ENCODE assay signal across 8 mouse cellular contexts in genomic region chr4:120667045-120667501, GRCm38 (mm10). TPM values are rescaled to one million over a fixed set of nuclear protein-coding genes. Genes with fewer than 3 reads are reported as not detected.
A peak's percentile ranks its signal among the peaks of the same experiment; 100 is the strongest.
DNase-seq lines count a peak whose midpoint lies in the region; ATAC-seq lines count a peak whose summit lies in the region.

No protein-coding gene starts in this region.

- peak overlapping the region; percentile 51 for H3K4me3 ChIP-seq in hindbrain, embryonic 12.5 days

- H3K27ac ChIP-seq in hindbrain, embryonic 12.5 days, result no peak overlapping the region

- peak; percentile 43 for DNase-seq in T-cell, adult 2 months (ENCODE audit: low spot score)
- peak; percentile 65 for DNase-seq in cerebellum, adult 9-10 months
- peak; percentile 16 to 31 for DNase-seq in frontal cortex, postnatal 10 days (ENCODE audit: low spot score in 2 of 2)
- DNase-seq in left cerebral cortex, postnatal 36 days (ENCODE audit: low spot score in 2 of 2), result peak; percentile 58 to 65
- DNase-seq in right cerebral cortex, postnatal 14 days, result peak; percentile 40
- DNase-seq in urinary bladder, postnatal 14 days (ENCODE audit: low spot score), result peak; percentile 70

- ATAC-seq in hindbrain, embryonic 12.5 days (ENCODE audit: low FRiP score), result peak; percentile 53
- ATAC-seq in megakaryocyte progenitor cell, adult 5-6 weeks (replicated peaks; ENCODE audit: poor library complexity), result peak; percentile 23

- H3K36me3 ChIP-seq in hindbrain, embryonic 12.5 days, result no peaks in the 10 kb centered on the region

- H3K9ac ChIP-seq in hindbrain, embryonic 12.5 days, result peak overlapping the region; percentile 52

- peak overlapping the region; percentile 95 for H3K4me2 ChIP-seq in hindbrain, embryonic 12.5 days (replicated peaks)

- peaks cover 49% of the 10 kb centered on the region for H3K27me3 ChIP-seq in hindbrain, embryonic 12.5 days

- WGBS in hindbrain, embryonic 12.5 days, result under 1% methylated on average over 50 of the region's 50 CpGs

- intact Hi-C loops in left cerebral cortex, postnatal 36 days (cut with DNase I), result loop anchor here (5.0 kb wide), 1 partner anchor 75 kb away; no protein-coding TSS in a partner anchor

- H3K4me1 ChIP-seq in hindbrain, embryonic 12.5 days, result peaks cover 13% of the 10 kb centered on the region

- no peaks in the 10 kb centered on the region for H3K9me3 ChIP-seq in hindbrain, embryonic 12.5 days (replicated peaks)

RNA-seq across cellular contexts. Expression of gene Cited4, which starts 0.7 kb away (rescaled TPM):
- 6.1 and 8.2 TPM in 2 replicates for polyA plus RNA-seq in hindbrain, embryonic 12.5 days (2016; fragmentation: Nextera tagmentation; extraction: Ambion mirVana)
- total RNA-seq in left cerebral cortex, postnatal 36 days (2021), result 10 to 100 TPM; 19.3 to 25.5 TPM
- total RNA-seq in megakaryocyte progenitor cell, adult 5-6 weeks (2015), result 3.2 and 4.6 TPM in 2 replicates
- 5.6 and 7.5 TPM in 2 replicates for total RNA-seq in megakaryocyte progenitor cell, adult 5-6 weeks (2017)
